Mouse (Mus musculus): ENCODE results near the gene Gm17657. TPM values are rescaled to one million over a fixed set of nuclear protein-coding genes. Genes with fewer than 3 reads are reported as not detected.
"Not testable (repeated sequence)": the region's sequence is repeated elsewhere in the genome, so short reads cannot be mapped to it uniquely, and the experiment has no call there.

The Gm17657 gene
- polyA plus RNA-seq, 2 experiments from 2014 or later, result not detected

GRCm38 (mm10) chr17:29500802-29501469 lies 48.5 kb downstream of the Gm17657 start:
- peak; percentile 51 for ATAC-seq

GRCm38 (mm10) chr17:29500243-29500740 lies 49.1 kb downstream of the Gm17657 start:
- no peak for ATAC-seq

- no peak for ATAC-seq
Measured at GRCm38 (mm10) chr17:29499511-29499910, 49.9 kb downstream of the Gm17657 start.

- ATAC-seq, result not testable (repeated sequence)
Measured at GRCm38 (mm10) chr17:29498952-29499351, 50.5 kb downstream of the Gm17657 start.

GRCm38 (mm10) chr17:29498028-29498427 lies 51.4 kb downstream of the Gm17657 start:
- ATAC-seq, result no peak

GRCm38 (mm10) chr17:29497481-29497880 lies 52.0 kb downstream of the Gm17657 start:
- ATAC-seq, result not testable (repeated sequence)

GRCm38 (mm10) chr17:29497071-29497354 lies 52.4 kb downstream of the Gm17657 start:
- ATAC-seq, result no peak

GRCm38 (mm10) chr17:29496211-29497070 lies 53.0 kb downstream of the Gm17657 start:
- ATAC-seq, result no peak

- ATAC-seq, result no peak
Measured at GRCm38 (mm10) chr17:29494732-29495076, 54.7 kb downstream of the Gm17657 start.

GRCm38 (mm10) chr17:29494062-29494731 lies 55.2 kb downstream of the Gm17657 start:
- peak; percentile 50 for ATAC-seq

GRCm38 (mm10) chr17:29493461-29493980 lies 55.9 kb downstream of the Gm17657 start:
- ATAC-seq, result no peak

GRCm38 (mm10) chr17:29492269-29493191 lies 56.9 kb downstream of the Gm17657 start:
- ATAC-seq, result peak; percentile 18

- ATAC-seq, result no peak
Measured at GRCm38 (mm10) chr17:29491591-29492268, 57.7 kb downstream of the Gm17657 start.

- ATAC-seq, result peak; percentile 29
Measured at GRCm38 (mm10) chr17:29490713-29491581, 58.5 kb downstream of the Gm17657 start, which contains the start of gene Pim1. Gene Pim1, plus strand, starts transcription at chr17:29490753.

GRCm38 (mm10) chr17:29489971-29490712 lies 59.3 kb downstream of the Gm17657 start:
- ATAC-seq, result peak; percentile 56

- ATAC-seq, result no peak
Measured at GRCm38 (mm10) chr17:29488978-29489970, 60.2 kb downstream of the Gm17657 start.

GRCm38 (mm10) chr17:29488257-29488977 lies 61.0 kb downstream of the Gm17657 start:
- no peak for ATAC-seq
